Mouse (Mus musculus): ENCODE measurements around the gene Relch.

Relch gene

DNA sequence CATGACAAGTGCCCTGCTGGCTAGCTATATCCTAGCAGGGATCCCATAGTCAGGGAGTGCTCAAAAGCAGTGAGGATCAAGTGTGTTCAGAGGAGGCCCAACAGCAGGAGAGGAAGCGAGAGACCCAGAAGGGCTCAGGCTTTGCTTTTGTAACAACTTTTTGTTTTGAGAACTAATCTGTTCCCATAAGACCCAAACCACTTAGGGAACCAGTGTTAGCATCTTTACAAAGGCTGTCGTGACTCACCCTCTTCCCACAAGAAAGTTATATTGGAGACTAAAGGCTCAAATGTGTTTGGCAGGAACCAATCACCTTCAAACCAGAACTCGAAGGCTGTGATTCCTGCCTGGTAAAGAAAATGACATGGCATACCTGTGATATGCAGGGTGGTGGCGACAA lies 132.0 kb downstream of the Relch start:
- Histone ChIP-seq H3K27me3 (ENCODE audit: control insufficient read depth, insufficient read depth, low read length, poor library complexity, severe bottlenecking) (no peaks in the 10 kb centered on the region), H3K36me3 (ENCODE audit: control insufficient read depth, insufficient read depth, low read length, poor library complexity, severe bottlenecking) (no peaks in the 10 kb centered on the region)
- DNase-seq (ENCODE audit: low read depth, low spot score), result no peak

DNA sequence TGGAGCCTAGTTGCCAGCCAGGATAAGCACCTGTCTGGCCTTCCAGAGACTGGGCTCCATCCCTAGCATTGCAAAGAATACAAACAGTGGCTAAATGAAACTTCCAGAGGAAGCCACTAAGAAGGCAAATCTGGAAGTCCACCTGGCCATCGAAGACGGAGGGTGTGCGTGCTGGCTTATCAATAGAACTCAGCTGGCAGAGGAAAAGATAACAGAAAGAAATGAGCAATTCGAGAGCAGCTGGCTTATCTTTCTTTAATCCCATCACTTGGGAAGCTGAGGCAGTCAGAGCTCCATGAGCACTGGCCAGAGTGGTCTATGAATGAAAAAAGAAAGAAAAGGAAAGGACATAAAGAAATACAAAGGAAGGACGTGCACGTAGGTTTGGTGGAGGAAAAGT lies 136.9 kb downstream of the Relch start:
- no peaks in the 10 kb centered on the region for H3K27me3 ChIP-seq (ENCODE audit: control insufficient read depth, insufficient read depth, low read length, poor library complexity, severe bottlenecking)
- no peaks in the 10 kb centered on the region for H3K36me3 ChIP-seq (ENCODE audit: control insufficient read depth, insufficient read depth, low read length, poor library complexity, severe bottlenecking)
- DNase-seq (ENCODE audit: low read depth, low spot score), result no peak

DNA sequence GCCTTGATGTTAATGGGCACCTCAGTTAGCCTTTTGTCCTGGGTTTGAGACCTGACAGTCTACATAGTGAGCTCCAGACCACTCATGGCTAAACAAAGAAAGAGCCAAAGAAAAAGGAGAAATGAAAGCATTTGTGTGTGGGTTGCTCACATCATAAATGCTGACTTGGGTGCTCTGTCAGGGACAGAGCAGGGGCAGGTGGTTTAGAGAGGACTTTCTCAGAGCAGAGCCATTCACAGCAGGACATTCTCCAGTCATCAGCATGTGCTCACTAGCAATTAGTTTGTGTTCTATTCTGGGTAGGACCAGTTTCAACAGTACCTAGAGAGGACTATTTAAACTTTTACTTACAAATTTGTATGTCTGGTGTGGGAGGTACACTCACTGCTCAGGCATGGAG lies 137.6 kb downstream of the Relch start:
- peak; percentile 20 for DNase-seq (ENCODE audit: low read depth, low spot score)
- no peaks in the 10 kb centered on the region for H3K27me3 ChIP-seq (ENCODE audit: control insufficient read depth, insufficient read depth, low read length, poor library complexity, severe bottlenecking)
- no peaks in the 10 kb centered on the region for H3K36me3 ChIP-seq (ENCODE audit: control insufficient read depth, insufficient read depth, low read length, poor library complexity, severe bottlenecking)

DNA sequence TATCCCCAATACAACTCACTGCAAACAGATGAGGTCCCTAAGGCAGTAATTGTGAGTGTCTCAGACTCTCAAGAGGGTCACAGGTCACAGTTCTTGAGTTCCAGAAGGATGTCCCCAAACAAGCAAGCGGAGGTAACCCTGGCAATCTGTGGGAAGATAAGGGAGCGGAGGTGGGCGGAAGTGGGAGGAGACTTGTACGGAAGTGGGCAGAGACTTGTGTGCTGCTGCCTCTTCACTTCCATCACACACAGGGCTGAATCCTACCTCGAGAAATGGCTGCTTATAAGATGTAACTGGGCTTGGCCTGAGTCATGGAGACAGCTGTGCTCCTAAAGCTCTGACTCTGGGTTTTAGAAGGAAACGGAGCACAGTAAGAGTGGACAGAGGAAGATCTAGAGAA lies 139.3 kb downstream of the Relch start:
- Histone ChIP-seq H3K36me3 (ENCODE audit: control insufficient read depth, insufficient read depth, low read length, poor library complexity, severe bottlenecking) (no peaks in the 10 kb centered on the region), H3K27me3 (ENCODE audit: control insufficient read depth, insufficient read depth, low read length, poor library complexity, severe bottlenecking) (no peaks in the 10 kb centered on the region)
- DNase-seq (ENCODE audit: low read depth, low spot score), result peak; percentile 16

DNA sequence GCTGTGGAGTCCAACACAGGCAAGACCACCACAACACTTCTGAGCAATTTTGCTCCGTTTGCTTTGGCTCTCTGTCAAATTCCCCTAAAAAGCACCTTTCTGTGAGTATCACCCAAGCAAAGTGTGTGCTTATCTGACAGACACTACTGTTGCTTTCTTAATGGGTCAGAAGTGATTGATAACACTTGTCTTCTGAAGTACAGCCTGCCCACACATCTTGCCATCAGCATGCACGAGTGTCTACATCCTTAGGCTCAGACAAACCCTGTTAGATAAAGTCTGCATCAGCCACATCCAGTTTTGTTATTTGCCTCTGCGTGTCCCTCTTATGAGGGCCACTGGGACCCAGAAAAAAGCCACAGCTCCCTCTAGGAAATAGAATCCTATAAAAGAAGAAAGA lies 140.6 kb downstream of the Relch start:
- H3K36me3 ChIP-seq (ENCODE audit: control insufficient read depth, insufficient read depth, low read length, poor library complexity, severe bottlenecking), result no peaks in the 10 kb centered on the region
- no peaks in the 10 kb centered on the region for H3K27me3 ChIP-seq (ENCODE audit: control insufficient read depth, insufficient read depth, low read length, poor library complexity, severe bottlenecking)
- no peak for DNase-seq (ENCODE audit: low read depth, low spot score)
